Mouse (Mus musculus) ES-Bruce4 (cell line): ENCODE measurements around the gene Uevld.

Source experiments
- CTCF ChIP-seq: IDR thresholded peaks from one replicate; pipeline ENCODE4 v1.8.1; 2011; ENCODE audit warnings: low read depth, low read length
- EP300 ChIP-seq: IDR thresholded peaks from 2 replicates; pipeline ENCODE4 v1.6.1; 2011; ENCODE audit warnings: low read depth, low read length; ENCODE audit not compliant: insufficient read depth

DNA sequence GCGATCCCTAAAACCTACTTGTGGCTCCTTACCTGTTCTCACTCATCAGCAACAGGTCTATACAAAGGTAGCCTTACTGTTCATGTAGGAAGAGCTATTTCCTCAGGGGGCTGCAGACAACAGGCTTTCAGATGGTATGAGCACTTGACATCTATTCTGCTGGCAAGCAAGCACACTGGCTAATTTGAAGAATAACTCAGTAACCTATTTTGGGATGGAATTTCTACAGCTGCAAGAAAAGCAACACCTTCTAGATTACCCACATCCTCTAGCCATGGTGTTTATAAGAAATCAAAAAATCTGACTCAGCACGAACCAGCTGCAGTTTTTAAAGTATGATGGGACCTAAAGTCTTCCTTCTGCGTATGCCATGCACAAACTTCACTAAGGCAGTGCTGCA, 27.0 kb downstream of the Uevld start:
- TF ChIP-seq EP300 (no peak), CTCF (no peak)
